Mouse (Mus musculus) E14TG2a.4 (cell line): ENCODE results near the gene Zfr2.

Experiments used
- CTCF ChIP-seq: conservative IDR thresholded peaks from 2 replicates; pipeline ENCODE4 v1.5.1; 2014; ENCODE audit warnings: low read length
- NANOG ChIP-seq: IDR thresholded peaks from 2 replicates; pipeline ENCODE4 v1.6.1; 2014; ENCODE audit warnings: borderline replicate concordance, low read length, mixed read lengths

- TF ChIP-seq CTCF (no peak), NANOG (no peak)
Measured at GRCm38 (mm10) chr10:81273842-81274241, 40.9 kb downstream of the Zfr2 start.
